ENCODE assay signal across 8 mouse cellular contexts in the genomic region with DNA sequence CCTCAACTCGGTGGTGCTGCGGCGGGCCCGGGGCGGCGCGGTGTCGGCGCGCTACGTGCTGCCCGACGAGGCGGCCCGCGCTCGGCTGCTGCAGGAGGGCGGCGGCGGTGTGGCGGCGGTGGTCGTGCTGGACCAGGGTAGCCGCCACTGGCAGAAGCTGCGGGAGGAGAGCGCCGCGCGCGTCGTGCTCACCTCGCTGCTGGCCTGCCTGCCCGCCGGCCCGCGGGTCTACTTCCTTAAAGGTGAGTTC. TPM values are rescaled to one million over a fixed set of nuclear protein-coding genes. Genes with fewer than 3 reads are reported as not detected.
DNase-seq lines count a peak whose midpoint lies in the region; ATAC-seq and TF ChIP-seq lines count a peak whose summit lies in the region.

No protein-coding gene starts in this region.

- peak overlapping the region; percentile 80 for H3K4me3 ChIP-seq in layer of hippocampus, adult 2 months
- H3K4me3 ChIP-seq in embryonic facial prominence, embryonic 14.5 days (ENCODE audit: low read depth, low read length), result peak overlapping the region; percentile 67
- peak overlapping the region; percentile 68 for H3K4me3 ChIP-seq in limb, embryonic 12.5 days (replicated peaks)
- peak overlapping the region; percentile 53 for H3K4me3 ChIP-seq in olfactory bulb, adult 2 months (ENCODE audit: insufficient read depth, low read depth, low read length)

- no peak; the same call in 1 of the 2 replicates for ATAC-seq in embryonic facial prominence, embryonic 14.5 days (ENCODE audit: low read depth)
- ATAC-seq in limb, embryonic 12.5 days (ENCODE audit: insufficient number of reproducible peaks, insufficient read depth, low FRiP score, low TSS enrichment, low read depth), result peak; percentile 18; the same call in 1 of the 2 replicates
- no peak for ATAC-seq in frontal cortex, adult (ENCODE audit: low TSS enrichment)

- no peak for TF ChIP-seq CTCF in layer of hippocampus, adult 2 months (conservative IDR thresholded peaks at IDR 0.05)
- no peak for TF ChIP-seq CTCF in olfactory bulb, adult 2 months (IDR thresholded peaks at IDR 0.05; ENCODE audit: insufficient read depth, low read depth, low read length)

- peak overlapping the region; percentile 80 for H3K27ac ChIP-seq in layer of hippocampus, adult 2 months
- 0 out of 2 replicates have a peak overlapping the region, but pooled peaks have one; percentile 15 for H3K27ac ChIP-seq in embryonic facial prominence, embryonic 14.5 days (replicated peaks; ENCODE audit: low read depth, low read length)
- 0 out of 2 replicates have a peak overlapping the region, but pooled peaks have one; percentile 45 for H3K27ac ChIP-seq in limb, embryonic 12.5 days
- peak overlapping the region; percentile 58 for H3K27ac ChIP-seq in olfactory bulb, adult 2 months (ENCODE audit: insufficient read depth, low read depth, low read length)

- DNase-seq in layer of hippocampus, adult 2 months (ENCODE audit: low spot score in 2 of 2), result no peak
- DNase-seq in layer of hippocampus, postnatal 14 days (ENCODE audit: low spot score in 2 of 2), result no peak
- DNase-seq in embryonic facial prominence, embryonic 14.5 days (ENCODE audit: low spot score), result no peak
- DNase-seq in layer of hippocampus, adult 9-11 months, result no peak
- DNase-seq in layer of hippocampus, adult 8-10 months (ENCODE audit: low spot score in 2 of 2), result no peak

- H3K9me3 ChIP-seq in embryonic facial prominence, embryonic 14.5 days (ENCODE audit: control insufficient read depth, low read length), result no peaks in the 10 kb centered on the region
- no peaks in the 10 kb centered on the region for H3K9me3 ChIP-seq in limb, embryonic 12.5 days

- no CpG with 5 or more reads among the region's 36 CpGs for WGBS in embryonic facial prominence, embryonic 14.5 days
- 1% methylated on average over 13 of the region's 36 CpGs for WGBS in limb, embryonic 12.5 days
- WGBS in olfactory bulb, adult 2 months, result 1% methylated on average over 36 of the region's 36 CpGs

- peak overlapping the region; percentile 80 for H3K9ac ChIP-seq in embryonic facial prominence, embryonic 14.5 days (ENCODE audit: low read depth, low read length)
- H3K9ac ChIP-seq in limb, embryonic 12.5 days (replicated peaks), result peak overlapping the region; percentile 59

- TF ChIP-seq POLR2A in olfactory bulb, adult 2 months (IDR thresholded peaks at IDR 0.05; ENCODE audit: insufficient read depth, low read depth, low read length), result no peak

- peaks cover 19% of the 10 kb centered on the region for H3K27me3 ChIP-seq in embryonic facial prominence, embryonic 14.5 days (replicated peaks; ENCODE audit: control insufficient read depth, insufficient read depth, low read length)
- peaks cover 27% of the 10 kb centered on the region for H3K27me3 ChIP-seq in limb, embryonic 12.5 days

- peaks cover 8% of the 10 kb centered on the region; the same call in 1 of the 2 replicates for H3K4me1 ChIP-seq in embryonic facial prominence, embryonic 14.5 days (ENCODE audit: control insufficient read depth, insufficient read depth, low read length)
- H3K4me1 ChIP-seq in limb, embryonic 12.5 days (replicated peaks), result peaks cover 33% of the 10 kb centered on the region
- peaks cover 18% of the 10 kb centered on the region for H3K4me1 ChIP-seq in olfactory bulb, adult 2 months (ENCODE audit: control insufficient read depth, insufficient read depth, low read length)

- H3K4me2 ChIP-seq in embryonic facial prominence, embryonic 14.5 days (ENCODE audit: low read depth, low read length), result peak overlapping the region; percentile 89
- peak overlapping the region; percentile 92 for H3K4me2 ChIP-seq in limb, embryonic 12.5 days

- H3K36me3 ChIP-seq in embryonic facial prominence, embryonic 14.5 days (ENCODE audit: control insufficient read depth, insufficient read depth, low read length), result no peaks in the 10 kb centered on the region
- H3K36me3 ChIP-seq in limb, embryonic 12.5 days, result 0 out of 2 replicates have a peak, but pooled peaks cover 3% of the 10 kb centered on the region

RNA-seq across cellular contexts. Expression of a gene that starts 0.5 kb away (rescaled TPM):
- total RNA-seq in layer of hippocampus, adult 2 months (2021), result 10 to 100 TPM; 20.5 to 24.5 TPM
- total RNA-seq in layer of hippocampus, postnatal 14 days (2021), result 10 to 100 TPM; 16.9 to 19.8 TPM
- polyA plus RNA-seq in embryonic facial prominence, embryonic 14.5 days (2014; fragmentation: Nextera tagmentation; extraction: Ambion mirVana), result 2.2 and 3.3 TPM in 2 replicates
- polyA plus RNA-seq in limb, embryonic 12.5 days (2016; fragmentation: Nextera tagmentation; extraction: Ambion mirVana), result 3.2 and 3.9 TPM in 2 replicates
- not detected in 2 replicates for polyA plus RNA-seq in olfactory bulb, adult 2 months (2012; ENCODE audit: insufficient read depth, insufficient read length, low replicate concordance, missing spikeins)
- 10 to 100 TPM; 22.1 to 32.6 (median 23.6) TPM for total RNA-seq in layer of hippocampus, adult 8-10 months (2022)

RNA-seq across cellular contexts. Expression of a gene that starts 59.5 kb away (rescaled TPM):
- 10 to 100 TPM; 23.6 to 36.0 TPM for total RNA-seq in layer of hippocampus, adult 2 months (2021)
- 10 to 100 TPM; 29.8 to 45.3 TPM for total RNA-seq in layer of hippocampus, postnatal 14 days (2021)
- polyA plus RNA-seq in embryonic facial prominence, embryonic 14.5 days (2014; fragmentation: Nextera tagmentation; extraction: Ambion mirVana), result 269 and 273 TPM in 2 replicates
- 449 and 459 TPM in 2 replicates for polyA plus RNA-seq in limb, embryonic 12.5 days (2016; fragmentation: Nextera tagmentation; extraction: Ambion mirVana)
- not detected in 2 replicates for polyA plus RNA-seq in olfactory bulb, adult 2 months (2012; ENCODE audit: insufficient read depth, insufficient read length, low replicate concordance, missing spikeins)
- 10 to 100 TPM; 37.1 to 57.5 (median 47.8) TPM for total RNA-seq in layer of hippocampus, adult 8-10 months (2022)

Comparison
In these comparisons a context has a peak if more than half of its experiments do, and no peak if none do; other contexts are left out.
1. H3K27ac ChIP-seq: peak in every context shown above with its lines; median percentile 80 in layer of hippocampus, adult 2 months; 58 in olfactory bulb, adult 2 months; 45 in limb, embryonic 12.5 days; 15 in embryonic facial prominence, embryonic 14.5 days.